Mouse (Mus musculus) Muller cell, postnatal 12 days (primary cell): ENCODE data around the gene Prcc.
"Not testable (repeated sequence)": the region's sequence is repeated elsewhere in the genome, so short reads cannot be mapped to it uniquely, and the experiment has no call there.

Source experiments
- DNase-seq: peaks from one replicate; pipeline ENCODE4 v3.0.0-alpha.2; 2015; ENCODE audit errors: inconsistent ontology term

Prcc gene

DNA sequence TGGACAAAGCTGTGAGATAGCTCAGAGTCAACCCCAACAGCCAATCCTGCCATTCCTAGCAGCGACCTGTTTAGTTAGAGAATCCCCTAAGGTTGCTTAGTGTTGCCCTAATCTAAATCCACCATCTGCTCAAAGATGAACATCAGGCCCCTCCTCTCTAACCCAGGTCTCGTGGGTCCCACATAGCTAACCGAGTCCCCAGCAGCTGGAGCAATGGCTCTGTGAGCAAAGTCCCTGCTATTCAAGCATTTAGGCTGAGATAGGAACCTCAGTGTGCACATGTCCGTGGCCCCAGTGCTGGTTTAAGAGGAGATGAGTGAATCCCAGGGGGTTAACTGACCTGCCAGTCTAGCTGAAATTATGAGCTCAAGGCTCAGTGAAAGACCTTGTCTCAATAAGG lies 39.2 kb downstream of the Prcc start:
- no peak for DNase-seq

DNA sequence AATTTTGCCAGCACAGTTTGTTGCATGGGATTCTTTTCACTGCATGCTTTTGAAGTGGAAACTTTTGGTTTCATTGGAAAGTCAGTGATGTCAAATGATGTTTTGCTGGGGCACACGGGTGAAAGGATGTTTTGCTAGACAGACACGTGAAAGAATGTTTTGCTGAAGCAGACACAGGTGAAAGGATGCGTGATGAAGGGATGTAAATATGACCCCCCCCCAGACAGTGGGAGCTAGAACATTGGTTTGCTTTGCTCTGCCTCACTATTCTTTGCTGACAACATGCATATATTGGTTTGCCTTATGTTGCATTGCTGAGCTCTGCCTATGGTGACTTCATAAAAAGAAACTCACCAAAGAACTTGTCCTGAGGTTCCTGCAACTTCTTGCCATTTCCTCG lies 40.4 kb downstream of the Prcc start:
- no peak for DNase-seq

DNA sequence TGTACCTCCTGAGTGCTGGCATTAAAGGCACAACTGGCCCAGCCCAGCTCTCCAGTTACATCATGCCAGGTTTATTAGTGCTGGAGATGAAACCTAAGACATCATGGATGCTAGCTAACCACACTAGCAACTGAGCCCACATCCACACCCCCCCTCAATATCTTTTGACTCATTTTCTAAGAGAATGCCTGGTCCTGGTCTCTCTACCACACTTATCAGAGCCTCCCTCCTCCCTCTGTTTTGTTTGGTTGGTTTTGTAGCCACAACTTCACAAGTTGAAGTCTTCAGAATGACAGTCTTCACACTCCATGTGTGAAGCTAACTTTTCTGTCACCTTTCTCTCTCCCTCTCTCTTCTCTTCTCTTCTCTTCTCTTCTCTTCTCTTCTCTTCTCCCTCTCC lies 44.5 kb downstream of the Prcc start:
- DNase-seq, result no peak

DNA sequence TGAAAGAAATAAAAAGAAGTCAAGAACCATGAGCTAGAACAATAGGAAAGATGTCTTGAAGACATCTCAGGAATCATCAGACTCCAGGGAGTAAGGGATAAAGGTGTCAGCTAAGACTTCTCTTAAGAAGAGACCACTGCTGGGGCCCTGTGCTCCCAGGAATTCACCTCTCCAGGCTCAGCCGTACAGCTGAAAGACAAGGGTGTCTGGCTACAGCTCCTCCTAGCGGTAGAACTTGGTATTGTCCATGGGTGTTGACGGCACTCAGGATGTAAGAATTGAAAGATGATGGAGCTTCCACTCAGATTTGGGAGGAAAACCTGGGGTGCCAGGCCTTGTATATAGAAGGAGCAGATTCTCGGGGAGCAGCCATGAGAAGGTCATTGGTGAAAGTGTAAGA lies 46.8 kb downstream of the Prcc start:
- peak; percentile 20 for DNase-seq

DNA sequence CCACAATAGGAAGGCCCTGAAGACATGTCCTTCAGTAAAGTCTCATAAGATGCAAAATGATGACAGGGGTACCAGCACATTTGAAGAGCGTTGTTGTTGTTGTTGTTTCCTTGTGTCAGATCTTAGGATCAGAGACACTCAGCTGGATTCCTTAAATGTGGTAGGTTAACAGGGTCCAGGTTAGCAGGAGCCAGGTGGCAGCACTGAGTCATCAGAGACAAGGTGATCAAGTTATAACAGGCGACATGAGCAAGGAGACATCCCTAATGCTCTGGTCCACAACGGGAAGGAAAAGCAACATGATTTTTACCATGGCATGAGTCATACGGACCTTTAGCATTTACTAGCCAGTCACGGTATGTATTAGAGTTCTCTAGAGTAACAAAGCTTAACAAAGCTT lies 51.9 kb downstream of the Prcc start:
- no peak for DNase-seq

DNA sequence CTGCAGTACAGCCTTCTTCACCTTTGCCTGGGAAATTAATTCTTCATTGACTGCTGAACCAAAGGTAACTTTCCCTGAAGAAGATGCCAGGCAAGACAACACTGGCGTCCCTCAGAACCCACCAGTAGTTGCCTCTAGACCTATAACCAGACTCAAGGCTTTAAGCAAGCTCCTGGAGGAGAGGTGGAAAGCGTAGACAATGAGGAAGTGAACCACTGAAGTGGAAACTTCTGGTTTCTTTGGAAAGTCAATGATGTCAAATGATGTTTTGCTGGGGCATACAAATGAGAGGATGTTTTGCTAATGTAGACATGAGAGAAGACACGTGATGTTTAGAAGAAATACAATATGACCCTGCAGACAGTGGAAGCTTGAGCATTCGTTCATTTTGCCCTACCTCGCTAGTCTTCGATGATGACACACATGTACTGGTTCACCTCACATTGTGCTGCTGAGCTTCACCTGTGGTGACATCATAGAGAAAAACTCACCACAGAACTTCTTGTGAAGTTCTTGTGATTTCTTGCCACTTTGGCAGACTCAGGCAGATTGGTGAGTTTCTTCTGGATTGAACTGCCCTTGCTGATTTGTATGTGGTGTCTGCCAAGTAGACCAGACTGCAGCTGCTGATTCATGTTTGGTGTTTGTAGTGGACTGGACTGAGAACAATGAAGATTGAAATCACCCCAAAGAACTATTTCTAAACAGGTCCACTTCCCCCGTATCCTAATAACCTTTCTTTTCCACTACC lies 53.1 kb downstream of the Prcc start:
- DNase-seq, result no peak

DNA sequence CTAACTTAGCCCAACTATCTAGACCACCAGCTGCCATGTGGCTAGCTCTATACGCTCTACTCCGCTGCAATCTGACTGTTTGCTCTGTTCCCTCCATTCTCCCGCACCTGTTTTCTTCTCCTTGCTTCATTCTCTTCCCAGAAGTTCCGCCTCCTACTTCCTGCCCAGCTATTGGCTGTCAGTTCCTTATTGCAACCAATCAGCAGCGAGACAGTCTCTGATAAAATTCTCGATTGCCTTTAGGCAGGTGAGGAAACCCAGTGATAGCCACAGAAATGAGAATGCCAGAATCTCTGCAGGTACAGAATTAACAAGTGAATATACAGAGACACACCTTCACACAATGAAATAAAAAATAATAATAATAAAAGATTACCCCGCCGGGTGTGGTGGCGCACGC lies 56.4 kb downstream of the Prcc start:
- DNase-seq, result no peak

DNA sequence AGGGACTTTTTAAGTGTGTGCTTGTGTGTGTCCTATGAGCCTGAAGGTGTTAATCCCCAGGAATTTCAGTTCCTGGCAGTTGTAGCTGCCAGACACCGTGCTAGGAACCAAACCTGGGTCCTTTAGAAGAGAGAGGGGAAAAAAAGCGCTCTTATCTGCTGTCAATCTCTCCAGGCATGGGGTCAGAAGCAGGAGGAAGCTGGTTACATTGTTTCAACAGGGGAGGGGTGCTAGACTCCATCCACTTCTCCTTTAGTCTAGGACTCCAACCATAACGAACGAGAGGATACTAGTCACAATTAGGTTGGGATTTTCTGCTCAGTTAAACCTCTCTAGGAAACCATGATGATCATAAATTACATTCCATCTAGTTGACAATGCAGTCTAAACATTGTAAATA lies 57.0 kb downstream of the Prcc start:
- no peak for DNase-seq

DNA sequence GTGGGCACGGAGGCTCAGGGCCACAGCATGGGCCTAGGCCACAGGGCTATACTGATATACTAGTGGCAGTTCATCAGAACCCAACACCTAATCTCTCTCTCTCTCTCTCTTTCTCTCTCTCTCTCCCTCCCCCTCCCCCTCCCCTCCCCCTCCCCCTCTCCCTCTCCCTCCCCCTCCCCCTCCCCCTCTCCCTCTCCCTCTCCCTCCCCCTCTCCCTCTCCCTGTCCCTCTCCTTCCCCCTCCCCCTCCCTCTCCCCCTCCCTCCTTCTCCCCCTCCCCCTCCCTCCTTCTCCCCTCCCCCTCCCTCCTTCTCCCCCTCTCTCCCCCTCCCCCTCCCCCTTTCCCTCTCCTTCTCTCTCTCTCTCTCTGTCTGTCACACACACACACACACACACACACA lies 61.2 kb downstream of the Prcc start, which contains the start of gene Pear1:
TSS of gene Pear1 (minus strand) at position 101 of the 400 bp plus-strand sequence.
- DNase-seq, result not testable (repeated sequence)

DNA sequence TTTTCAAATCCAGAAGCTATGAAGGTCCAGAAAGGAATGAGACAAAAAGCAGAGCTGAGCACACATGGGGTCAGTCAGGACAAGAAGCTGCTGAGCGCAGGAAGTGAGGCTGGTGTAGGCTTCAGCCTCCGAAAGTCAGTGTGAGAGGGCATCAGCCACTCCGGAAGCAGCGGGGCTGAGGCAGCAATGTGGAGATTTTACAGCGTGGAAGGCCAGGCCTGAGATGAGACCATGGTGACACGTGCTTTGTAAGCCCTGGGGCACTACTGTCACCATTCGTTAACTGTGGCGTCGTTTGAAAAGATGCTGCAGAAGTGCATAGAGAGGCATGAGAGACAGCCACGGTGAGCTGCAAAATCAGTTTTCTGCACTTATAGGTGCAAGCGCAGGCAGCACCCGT lies 67.2 kb downstream of the Prcc start:
- DNase-seq, result no peak

DNA sequence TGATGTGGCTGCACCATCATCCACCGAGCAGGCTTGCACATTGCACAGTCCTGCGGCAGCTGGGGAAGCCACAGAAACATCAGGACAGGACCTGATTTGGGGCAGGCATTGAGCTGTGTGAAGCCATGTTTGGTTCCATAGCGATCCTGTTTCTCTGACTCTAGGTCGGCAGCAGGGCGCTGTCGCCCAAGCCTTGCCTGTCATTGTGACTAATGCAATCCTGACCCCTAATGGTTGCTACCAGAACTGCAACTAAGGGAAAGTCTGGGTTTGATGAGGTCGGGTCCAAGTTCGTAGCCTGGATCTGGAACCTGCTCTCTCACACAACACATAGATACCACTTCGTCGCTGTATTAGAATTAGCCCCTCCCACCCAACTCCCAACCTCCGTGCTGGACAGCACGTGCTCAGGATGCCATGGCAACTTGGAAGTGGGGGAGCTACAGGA lies 68.7 kb downstream of the Prcc start:
- DNase-seq, result peak; percentile 48

DNA sequence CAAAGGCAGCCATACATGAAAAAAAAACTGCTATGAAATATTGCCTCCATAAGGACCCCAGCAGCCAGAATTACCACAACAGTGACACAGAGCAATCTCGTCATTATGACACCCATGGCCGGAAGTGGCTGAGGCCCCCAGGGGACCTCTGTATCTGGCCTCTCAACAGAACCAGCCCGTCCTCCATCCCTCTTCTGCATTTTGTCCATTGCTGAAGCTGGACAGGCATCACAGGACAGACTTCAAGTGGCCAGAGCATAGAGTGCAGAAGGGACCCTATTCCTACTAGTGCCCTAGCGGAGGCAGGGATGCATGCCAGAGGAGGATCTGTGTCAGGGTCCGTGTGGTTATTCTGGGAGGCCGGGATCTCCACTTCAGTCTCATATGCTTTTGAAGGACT lies 69.2 kb downstream of the Prcc start:
- DNase-seq, result no peak

DNA sequence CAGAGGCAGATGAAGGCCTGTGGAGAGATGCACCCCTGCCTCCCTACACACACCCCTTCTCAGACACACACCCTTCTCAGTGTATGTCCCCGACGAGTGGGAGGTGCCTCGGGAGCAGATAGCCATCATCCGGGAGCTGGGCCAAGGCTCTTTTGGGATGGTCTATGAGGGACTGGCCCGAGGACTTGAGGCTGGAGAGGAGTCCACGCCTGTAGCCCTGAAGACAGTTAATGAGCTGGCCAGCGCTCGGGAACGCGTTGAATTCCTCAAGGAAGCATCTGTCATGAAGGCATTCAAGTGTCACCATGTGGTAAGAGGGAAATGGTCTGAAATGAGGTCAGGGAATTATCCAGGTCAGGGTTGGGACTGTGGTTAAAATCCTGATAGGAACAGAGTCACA lies 72.5 kb downstream of the Prcc start:
- DNase-seq, result peak; percentile 27

DNA sequence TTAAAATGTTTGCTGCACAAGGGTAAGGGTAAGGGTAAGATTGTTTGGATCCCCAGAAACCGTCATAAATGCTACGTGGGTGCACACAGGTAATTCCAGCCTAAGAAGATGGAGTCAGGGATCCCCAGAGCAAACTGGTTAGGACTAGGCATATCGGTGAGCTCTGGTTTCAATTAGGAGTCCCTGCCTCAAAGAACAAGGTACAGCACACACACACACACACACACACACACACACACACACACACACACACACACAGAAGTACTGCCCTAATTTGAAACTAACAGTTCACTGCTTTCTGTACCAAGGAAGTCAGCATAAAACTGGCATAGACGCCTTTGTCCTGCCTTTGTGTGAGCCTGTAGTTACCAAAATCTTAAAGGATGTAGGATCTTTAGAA lies 73.0 kb downstream of the Prcc start:
- DNase-seq, result no peak

DNA sequence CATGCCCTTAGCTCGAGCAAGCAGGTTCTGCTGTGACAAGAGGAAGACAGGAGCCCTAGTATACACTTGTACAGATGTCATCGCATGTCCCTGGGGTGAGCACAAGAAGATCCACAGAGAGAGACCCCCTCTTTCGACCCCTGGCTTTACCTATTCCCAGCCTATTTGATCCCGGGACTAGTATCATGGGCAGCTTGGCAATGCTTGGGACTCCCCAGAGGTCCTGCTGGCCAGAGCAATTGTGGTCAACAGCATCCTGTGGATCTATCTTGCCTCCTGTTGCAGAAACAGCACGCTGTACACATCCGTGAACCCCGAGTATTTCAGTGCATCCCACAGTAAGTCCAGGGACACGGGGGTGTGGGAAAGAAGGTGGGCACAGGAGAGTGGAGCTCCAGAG lies 74.1 kb downstream of the Prcc start:
- DNase-seq, result no peak

DNA sequence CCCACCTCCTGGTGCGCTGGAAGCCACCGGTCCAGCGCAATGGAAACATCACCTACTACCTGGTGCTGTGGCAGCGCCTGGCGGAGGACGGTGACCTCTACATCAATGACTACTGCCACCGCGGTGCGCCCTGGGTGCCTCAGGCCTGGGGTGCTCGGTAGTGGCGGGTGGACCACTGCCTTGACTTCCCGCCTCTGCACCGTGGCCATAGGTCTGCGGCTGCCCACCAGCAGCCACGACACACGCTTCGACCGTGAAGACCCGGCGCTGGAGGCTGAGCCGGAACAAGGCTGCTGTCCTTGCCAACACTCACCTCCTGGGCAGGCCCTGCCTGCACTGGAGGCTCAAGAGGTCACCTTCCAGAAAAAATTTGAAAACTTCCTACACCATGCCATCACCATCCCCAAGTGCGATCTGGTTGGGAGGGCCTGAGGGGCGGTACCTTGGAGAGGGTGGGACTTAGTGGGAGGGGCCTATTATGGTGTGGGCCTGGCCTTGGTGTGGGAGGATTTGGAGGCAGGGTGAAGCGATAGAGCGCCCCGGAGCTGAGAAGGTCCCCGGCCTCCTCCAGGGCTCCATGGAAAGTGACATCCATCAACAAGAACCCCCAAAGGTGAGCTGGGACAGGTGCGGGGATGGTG lies 76.0 kb downstream of the Prcc start:
- peak; percentile 20 for DNase-seq
